Mouse (Mus musculus): ENCODE data around the gene Gabarapl2. TPM values are rescaled to one million over a fixed set of nuclear protein-coding genes. Genes with fewer than 3 reads are reported as not detected.

The Gabarapl2 gene
- polyA plus RNA-seq, 1 experiment from 2014 or later: 278 TPM

DNA sequence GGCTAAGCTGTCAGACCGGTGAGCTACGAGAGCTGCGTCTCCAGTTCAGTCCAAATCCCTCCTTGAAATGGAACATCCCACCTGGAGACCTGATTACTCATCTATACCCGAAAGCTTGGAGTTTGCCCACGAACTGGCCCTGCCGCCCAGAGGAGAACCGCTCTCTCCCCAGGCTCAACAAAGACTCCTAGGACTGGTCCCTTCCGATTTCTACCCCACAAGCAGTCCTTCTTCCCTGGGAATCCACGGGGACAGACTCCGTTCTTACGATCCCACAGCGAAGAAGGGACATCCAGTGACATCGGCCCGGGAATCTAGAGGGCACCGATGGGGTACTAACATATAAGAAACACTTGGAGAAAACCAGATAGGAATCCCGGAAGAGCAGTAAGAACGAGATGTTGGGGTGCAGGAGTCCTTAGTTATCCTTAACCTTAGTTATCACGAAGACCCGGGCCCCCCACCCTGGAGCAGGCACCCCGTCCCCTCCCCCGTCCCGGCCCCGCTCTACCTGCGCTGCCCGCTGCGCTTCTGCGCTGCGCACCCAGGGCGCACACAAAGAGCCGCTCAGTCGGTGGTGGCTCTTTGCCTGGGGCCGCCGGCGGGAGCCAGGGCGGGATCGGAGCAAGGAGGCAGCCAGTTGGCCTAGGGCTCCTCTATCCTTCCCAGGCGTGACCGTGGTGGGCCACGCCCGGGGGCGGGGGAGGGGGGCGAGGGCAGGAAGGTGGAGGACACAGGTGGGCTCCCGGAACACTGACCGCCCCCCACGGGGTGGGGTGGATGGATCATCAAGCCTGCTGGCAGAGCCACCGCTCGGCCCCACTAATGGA lies 30.7 kb upstream of the Gabarapl2 start, which contains the start of gene Chst5:
Gene Chst5 (minus strand): TSS at position 827 of the 830 bp plus-strand sequence.
- Histone ChIP-seq H3K9me3 (ENCODE audit: control insufficient read depth, low read length) (no peaks in the 10 kb centered on the region), H3K9ac (ENCODE audit: low read length) (peak within 1 kb of the TSS; percentile 53), H3K36me3 (ENCODE audit: control insufficient read depth, insufficient read depth, low read length) (no peaks in the 10 kb centered on the region), H3K27ac (ENCODE audit: low read depth, low read length) (no peak within 1 kb of the TSS), H3K4me3 (ENCODE audit: low read depth, low read length) (peak within 1 kb of the TSS; percentile 29), H3K4me2 (ENCODE audit: low read depth, low read length, severe bottlenecking) (peak within 1 kb of the TSS; percentile 71), H3K27me3 (ENCODE audit: control insufficient read depth, insufficient read depth, low read length) (peaks cover 7% of the 10 kb centered on the region), H3K4me1 (replicated peaks; ENCODE audit: control insufficient read depth, insufficient read depth, low read length) (peaks cover 3% of the 10 kb centered on the region; the same call in 1 of the 2 replicates)
- DNase-seq (ENCODE audit: low spot score): peak; percentile 64
- peak; percentile 49 for ATAC-seq (replicated peaks; ENCODE audit: low FRiP score)
- WGBS: 4% methylated on average over 47 of the region's 47 CpGs

DNA sequence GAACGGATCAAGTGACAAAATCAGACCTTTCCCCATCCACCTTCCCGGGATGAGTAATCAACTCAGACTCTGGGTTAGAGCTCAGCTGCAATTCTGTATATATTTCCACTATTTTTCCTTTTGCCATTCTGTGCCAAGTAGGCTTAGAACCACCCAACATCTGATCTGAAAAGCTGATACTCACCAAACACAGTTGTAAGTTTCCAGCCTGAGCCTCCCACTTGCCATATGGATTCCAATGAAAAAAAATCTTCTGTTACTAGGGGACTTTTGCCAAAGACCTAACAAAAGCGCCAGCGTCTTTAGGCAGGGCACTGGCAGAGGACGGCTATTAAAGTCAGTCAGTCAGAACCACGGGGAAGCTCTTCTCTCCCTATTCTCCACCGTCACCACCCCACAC lies 28.9 kb upstream of the Gabarapl2 start:
- Histone ChIP-seq H3K27ac (ENCODE audit: low read depth, low read length) (no peak overlapping the region), H3K36me3 (ENCODE audit: control insufficient read depth, insufficient read depth, low read length) (no peaks in the 10 kb centered on the region), H3K4me2 (ENCODE audit: low read depth, low read length, severe bottlenecking) (no peak overlapping the region), H3K27me3 (ENCODE audit: control insufficient read depth, insufficient read depth, low read length) (peaks cover 7% of the 10 kb centered on the region), H3K9me3 (ENCODE audit: control insufficient read depth, low read length) (no peaks in the 10 kb centered on the region), H3K9ac (ENCODE audit: low read length) (no peak overlapping the region), H3K4me1 (replicated peaks; ENCODE audit: control insufficient read depth, insufficient read depth, low read length) (peaks cover 3% of the 10 kb centered on the region; the same call in 1 of the 2 replicates), H3K4me3 (ENCODE audit: low read depth, low read length) (no peak overlapping the region)
- WGBS: 48% methylated on average over 7 of the region's 7 CpGs
- ATAC-seq (replicated peaks; ENCODE audit: low FRiP score): no peak
- no peak for DNase-seq (ENCODE audit: low spot score)

DNA sequence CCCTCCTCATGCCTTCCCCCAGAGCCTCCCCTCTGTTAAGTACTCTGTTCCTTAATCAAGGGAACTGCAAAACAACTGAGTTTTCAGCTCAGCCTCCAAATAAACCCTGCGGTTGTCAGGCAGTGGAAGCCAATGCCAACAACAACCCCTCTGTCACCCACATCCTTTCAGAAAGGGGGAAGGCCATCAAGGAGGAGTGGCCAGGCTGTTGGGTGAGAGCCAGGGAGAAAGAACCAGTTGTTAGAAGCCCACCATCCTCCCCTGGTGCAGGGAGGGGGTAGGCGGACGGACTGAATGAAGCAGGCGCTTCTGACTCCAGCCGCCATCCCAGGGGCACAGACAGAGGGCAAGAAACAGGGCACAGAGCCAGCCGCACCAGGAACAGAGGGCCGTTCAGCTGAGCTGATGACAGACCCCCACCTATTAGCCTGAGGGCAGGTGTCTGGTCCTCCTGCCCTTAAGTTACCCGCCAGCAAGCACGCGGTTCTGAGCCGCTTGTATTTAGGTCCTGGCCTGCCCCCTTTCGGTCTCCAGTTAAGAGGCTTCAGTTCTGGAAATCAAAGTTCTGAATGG lies 27.6 kb upstream of the Gabarapl2 start:
- Histone ChIP-seq H3K36me3 (ENCODE audit: control insufficient read depth, insufficient read depth, low read length) (no peaks in the 10 kb centered on the region), H3K27ac (ENCODE audit: low read depth, low read length) (no peak overlapping the region), H3K4me1 (replicated peaks; ENCODE audit: control insufficient read depth, insufficient read depth, low read length) (peaks cover 3% of the 10 kb centered on the region; the same call in 1 of the 2 replicates), H3K4me2 (ENCODE audit: low read depth, low read length, severe bottlenecking) (no peak overlapping the region), H3K4me3 (ENCODE audit: low read depth, low read length) (no peak overlapping the region), H3K9me3 (ENCODE audit: control insufficient read depth, low read length) (no peaks in the 10 kb centered on the region), H3K27me3 (ENCODE audit: control insufficient read depth, insufficient read depth, low read length) (peaks cover 7% of the 10 kb centered on the region), H3K9ac (ENCODE audit: low read length) (no peak overlapping the region)
- ATAC-seq (replicated peaks; ENCODE audit: low FRiP score) (peak; percentile 18; the same call in 1 of the 2 replicates), DNase-seq (ENCODE audit: low spot score) (peak; percentile 62)
- WGBS: 42% methylated on average over 12 of the region's 12 CpGs

DNA sequence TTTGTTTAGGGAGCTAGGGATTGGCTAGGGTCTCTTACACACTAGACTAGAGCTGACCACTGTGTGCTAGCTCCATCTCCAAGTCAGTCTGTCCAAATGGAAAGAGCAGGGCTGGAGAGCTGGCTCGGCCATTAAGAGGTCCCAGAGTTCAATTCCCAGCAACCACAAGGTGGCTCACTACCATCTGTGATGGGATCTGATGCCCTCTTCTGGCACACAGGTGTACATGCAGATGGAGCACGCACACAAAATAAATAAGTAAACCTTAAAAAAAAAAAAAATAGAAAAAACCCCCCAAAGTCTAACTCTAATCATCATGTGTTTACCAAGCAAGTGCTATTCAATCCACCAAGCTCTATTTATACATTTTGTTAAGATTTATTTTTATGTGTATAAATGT lies 20.8 kb upstream of the Gabarapl2 start:
- Histone ChIP-seq H3K36me3 (ENCODE audit: control insufficient read depth, insufficient read depth, low read length) (no peaks in the 10 kb centered on the region), H3K4me3 (ENCODE audit: low read depth, low read length) (no peak overlapping the region), H3K9ac (ENCODE audit: low read length) (no peak overlapping the region), H3K4me1 (replicated peaks; ENCODE audit: control insufficient read depth, insufficient read depth, low read length) (no peaks in the 10 kb centered on the region), H3K27me3 (ENCODE audit: control insufficient read depth, insufficient read depth, low read length) (no peaks in the 10 kb centered on the region), H3K9me3 (ENCODE audit: control insufficient read depth, low read length) (no peaks in the 10 kb centered on the region), H3K4me2 (ENCODE audit: low read depth, low read length, severe bottlenecking) (no peak overlapping the region), H3K27ac (ENCODE audit: low read depth, low read length) (no peak overlapping the region)
- DNase-seq (ENCODE audit: low spot score): no peak
- WGBS: 88% methylated on average over 2 of the region's 2 CpGs
- ATAC-seq (replicated peaks; ENCODE audit: low FRiP score): no peak

DNA sequence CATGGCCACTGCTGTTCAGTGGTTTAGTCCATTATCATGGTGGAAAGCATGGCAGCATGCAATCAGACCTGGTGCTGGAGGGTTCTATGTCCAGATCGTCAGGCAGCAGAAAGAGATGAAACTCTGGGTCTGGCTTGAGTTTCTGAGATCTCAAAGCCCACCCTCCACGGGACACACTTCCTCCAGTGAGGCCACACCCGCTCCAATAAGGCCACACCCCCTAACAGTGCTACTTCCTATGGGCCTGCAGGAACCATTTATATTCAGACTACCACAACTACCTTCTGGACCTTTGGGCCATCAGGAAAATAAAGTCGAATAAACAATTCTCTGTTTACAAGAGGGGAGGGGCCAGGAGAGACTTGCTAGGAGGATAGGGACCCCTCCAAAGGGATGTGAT lies 19.5 kb upstream of the Gabarapl2 start:
- ATAC-seq (replicated peaks; ENCODE audit: low FRiP score): no peak
- WGBS: 89% methylated on average over 4 of the region's 4 CpGs
- no peak for DNase-seq (ENCODE audit: low spot score)
- Histone ChIP-seq H3K4me1 (replicated peaks; ENCODE audit: control insufficient read depth, insufficient read depth, low read length) (no peaks in the 10 kb centered on the region), H3K36me3 (ENCODE audit: control insufficient read depth, insufficient read depth, low read length) (no peaks in the 10 kb centered on the region), H3K27me3 (ENCODE audit: control insufficient read depth, insufficient read depth, low read length) (no peaks in the 10 kb centered on the region), H3K4me2 (ENCODE audit: low read depth, low read length, severe bottlenecking) (no peak overlapping the region), H3K9ac (ENCODE audit: low read length) (no peak overlapping the region), H3K27ac (ENCODE audit: low read depth, low read length) (no peak overlapping the region), H3K4me3 (ENCODE audit: low read depth, low read length) (no peak overlapping the region), H3K9me3 (ENCODE audit: control insufficient read depth, low read length) (no peaks in the 10 kb centered on the region)

DNA sequence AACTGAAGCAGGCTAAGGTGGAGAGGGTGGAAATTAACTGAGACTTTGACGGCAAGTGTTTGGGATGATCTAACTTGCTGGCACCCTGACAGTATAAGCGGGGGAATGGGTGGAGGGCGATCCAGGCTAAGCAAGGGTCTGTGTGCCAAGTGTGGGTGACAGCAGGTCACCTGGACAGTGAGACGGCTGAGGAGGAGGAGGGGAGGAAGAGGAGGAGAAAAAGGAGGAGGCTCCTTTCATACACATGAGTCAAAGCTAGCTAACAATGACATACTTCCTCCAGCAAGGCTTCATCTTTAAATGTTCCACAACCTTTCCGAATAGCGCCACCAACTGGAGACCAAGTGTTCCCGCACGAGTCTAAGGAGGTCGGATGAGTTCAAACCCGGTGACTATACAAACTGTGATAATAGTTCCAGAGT lies 17.1 kb upstream of the Gabarapl2 start:
- no peak for DNase-seq (ENCODE audit: low spot score)
- 31% methylated on average over 10 of the region's 10 CpGs for WGBS
- Histone ChIP-seq H3K36me3 (ENCODE audit: control insufficient read depth, insufficient read depth, low read length) (no peaks in the 10 kb centered on the region), H3K4me1 (replicated peaks; ENCODE audit: control insufficient read depth, insufficient read depth, low read length) (no peaks in the 10 kb centered on the region), H3K4me3 (ENCODE audit: low read depth, low read length) (no peak overlapping the region), H3K27ac (ENCODE audit: low read depth, low read length) (no peak overlapping the region), H3K27me3 (ENCODE audit: control insufficient read depth, insufficient read depth, low read length) (no peaks in the 10 kb centered on the region), H3K9ac (ENCODE audit: low read length) (no peak overlapping the region), H3K9me3 (ENCODE audit: control insufficient read depth, low read length) (no peaks in the 10 kb centered on the region), H3K4me2 (ENCODE audit: low read depth, low read length, severe bottlenecking) (no peak overlapping the region)
- ATAC-seq (replicated peaks; ENCODE audit: low FRiP score): no peak

DNA sequence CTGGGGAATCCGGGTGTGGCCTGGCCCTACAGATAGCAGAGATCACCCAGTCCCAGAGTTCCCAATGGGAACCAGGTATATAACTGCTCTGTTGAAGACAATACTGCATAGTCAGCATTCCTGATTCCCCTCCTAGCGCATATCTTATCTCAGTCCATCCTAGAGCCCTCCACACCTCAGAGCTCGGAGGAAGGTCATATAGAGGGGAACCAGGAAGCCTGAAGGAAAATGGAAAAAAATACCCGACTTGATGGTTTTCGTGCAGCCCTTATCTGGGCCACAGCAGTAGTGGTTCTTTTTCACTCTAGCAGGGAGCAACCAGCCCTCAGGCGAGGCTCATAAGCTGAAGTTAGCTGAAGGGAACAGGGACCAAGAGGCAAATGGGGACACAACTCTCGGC lies 15.5 kb upstream of the Gabarapl2 start:
- no peaks in the 10 kb centered on the region for H3K9me3 ChIP-seq (ENCODE audit: control insufficient read depth, low read length)
- no peak overlapping the region for H3K9ac ChIP-seq (ENCODE audit: low read length)
- H3K4me2 ChIP-seq (ENCODE audit: low read depth, low read length, severe bottlenecking): no peak overlapping the region
- ATAC-seq (replicated peaks; ENCODE audit: low FRiP score) (no peak), DNase-seq (ENCODE audit: low spot score) (no peak)
- no peaks in the 10 kb centered on the region for H3K4me1 ChIP-seq (replicated peaks; ENCODE audit: control insufficient read depth, insufficient read depth, low read length)
- H3K27ac ChIP-seq (ENCODE audit: low read depth, low read length): no peak overlapping the region
- H3K36me3 ChIP-seq (ENCODE audit: control insufficient read depth, insufficient read depth, low read length): no peaks in the 10 kb centered on the region
- no peaks in the 10 kb centered on the region for H3K27me3 ChIP-seq (ENCODE audit: control insufficient read depth, insufficient read depth, low read length)
- H3K4me3 ChIP-seq (ENCODE audit: low read depth, low read length): no peak overlapping the region
- 84% methylated on average over 7 of the region's 7 CpGs for WGBS

DNA sequence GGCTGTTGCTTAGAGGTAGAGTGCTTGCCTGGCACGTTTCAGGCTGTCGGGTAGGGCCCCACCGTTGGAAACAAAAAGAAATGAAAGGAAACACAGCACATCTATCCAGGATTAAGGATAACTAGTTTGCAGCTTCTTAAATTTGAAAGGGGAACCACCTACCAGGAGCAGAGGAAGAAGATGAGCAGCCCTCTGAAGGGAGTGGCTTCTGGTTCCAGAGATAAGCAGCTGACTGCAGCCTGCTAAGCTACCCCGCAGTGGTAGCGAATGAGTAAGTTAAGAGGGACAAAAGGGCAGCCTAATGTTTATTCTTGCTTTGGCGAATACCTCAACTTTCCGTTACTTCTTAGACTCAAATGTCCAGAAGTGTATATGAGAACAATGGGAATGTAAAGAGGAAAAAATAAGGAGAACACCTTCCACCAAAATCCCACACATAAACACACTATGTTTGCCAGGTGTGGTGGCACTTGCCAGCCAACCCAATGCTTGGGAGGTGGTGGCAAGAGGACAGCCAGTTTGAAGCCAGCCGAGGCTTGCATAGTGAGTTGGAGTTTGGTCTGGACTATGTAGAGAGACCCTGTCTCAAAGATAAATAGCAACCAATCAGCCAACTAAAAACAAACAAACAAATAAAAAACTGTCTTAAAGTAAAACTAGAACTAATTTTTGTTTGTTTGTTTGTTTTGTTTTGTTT lies 10.7 kb upstream of the Gabarapl2 start:
- no peak for DNase-seq (ENCODE audit: low spot score)
- H3K4me3 ChIP-seq (ENCODE audit: low read depth, low read length): no peak overlapping the region
- H3K9me3 ChIP-seq (ENCODE audit: control insufficient read depth, low read length): no peaks in the 10 kb centered on the region
- H3K27me3 ChIP-seq (ENCODE audit: control insufficient read depth, insufficient read depth, low read length): no peaks in the 10 kb centered on the region
- peaks cover 9% of the 10 kb centered on the region for H3K4me1 ChIP-seq (replicated peaks; ENCODE audit: control insufficient read depth, insufficient read depth, low read length)
- no peaks in the 10 kb centered on the region for H3K36me3 ChIP-seq (ENCODE audit: control insufficient read depth, insufficient read depth, low read length)
- no peak overlapping the region for H3K9ac ChIP-seq (ENCODE audit: low read length)
- 75% methylated on average over 8 of the region's 8 CpGs for WGBS
- no peak overlapping the region for H3K4me2 ChIP-seq (ENCODE audit: low read depth, low read length, severe bottlenecking)
- H3K27ac ChIP-seq (ENCODE audit: low read depth, low read length): no peak overlapping the region
- no peak for ATAC-seq (replicated peaks; ENCODE audit: low FRiP score)

All from forebrain, embryonic 11.5 days (tissue).